Mouse (Mus musculus) B cell, adult 2 months (primary cell): ENCODE results near the gene Zfp160.
"Not testable (repeated sequence)": the region's sequence is repeated elsewhere in the genome, so short reads cannot be mapped to it uniquely, and the experiment has no call there.

Source experiments
- DNase-seq, 2 experiments: peaks; one replicate each; pipeline ENCODE4 v3.0.0; 2022

The Zfp160 gene

DNA sequence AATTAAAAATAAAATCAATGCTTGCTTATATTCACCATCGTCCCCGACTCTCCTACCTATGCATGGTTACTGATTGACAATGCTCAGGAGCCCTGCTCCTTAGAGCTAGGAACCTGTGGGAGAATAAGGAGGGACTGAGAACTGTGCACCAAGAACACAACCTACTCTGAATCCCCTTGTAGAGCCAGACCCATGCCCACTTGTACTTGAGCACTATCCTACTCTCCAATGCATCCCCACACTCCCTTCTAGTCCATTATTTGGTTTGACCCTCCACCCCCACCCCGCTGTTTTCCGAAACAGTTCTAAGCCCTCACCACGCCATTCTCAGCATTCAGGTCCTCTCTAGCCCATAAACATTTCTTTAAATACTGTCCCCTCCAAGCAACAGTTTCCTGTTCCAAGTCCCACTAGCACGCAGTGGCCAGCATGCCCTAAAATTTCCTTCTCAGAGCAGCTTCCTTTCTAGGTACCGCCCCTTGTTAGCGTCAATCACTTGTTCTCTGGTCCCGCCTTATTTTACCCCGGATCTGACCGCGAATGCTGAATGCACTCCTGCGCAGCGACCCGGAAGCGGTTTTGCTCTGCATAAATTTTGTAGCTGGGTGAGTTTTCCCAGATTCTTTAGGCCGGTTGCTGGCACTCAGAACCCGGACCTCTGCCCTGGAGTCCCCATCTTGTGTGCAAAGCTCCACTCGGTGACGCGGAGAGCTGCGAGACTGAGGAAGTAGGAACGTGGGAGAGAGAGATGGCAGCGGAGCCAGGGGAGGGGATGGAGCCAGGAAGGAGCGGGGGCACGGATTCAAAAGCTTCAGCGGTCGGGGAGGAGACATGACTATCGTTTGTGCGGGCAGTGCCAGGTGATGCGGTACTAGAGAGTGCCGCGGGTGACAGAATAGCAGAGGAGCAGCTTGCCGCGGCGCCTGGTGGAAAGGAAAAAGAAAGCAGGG, at the start of gene Zfp160:
Gene Zfp160, plus strand, starts transcription at position 522 of the 950 bp plus-strand sequence.
- DNase-seq, result peak; percentile 81 to 83

DNA sequence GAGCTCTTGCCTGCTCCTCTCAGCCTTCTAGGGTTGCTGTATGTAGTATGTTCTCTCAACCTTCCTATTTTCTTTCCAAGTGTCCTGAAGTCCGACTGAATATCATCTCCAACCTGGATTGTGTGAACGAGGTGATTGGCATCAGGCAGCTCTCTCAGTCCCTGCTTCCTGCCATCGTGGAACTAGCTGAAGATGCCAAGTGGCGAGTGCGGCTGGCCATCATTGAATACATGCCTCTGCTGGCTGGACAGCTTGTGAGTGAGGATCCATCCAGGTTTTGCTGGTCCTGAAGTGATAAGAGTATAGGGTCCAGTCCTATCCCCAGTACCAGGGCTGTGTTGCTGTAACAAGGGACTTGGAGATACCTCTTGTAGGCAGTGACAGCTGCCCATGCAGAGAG, 48.3 kb upstream of the Zfp160 start:
- DNase-seq, result no peak

DNA sequence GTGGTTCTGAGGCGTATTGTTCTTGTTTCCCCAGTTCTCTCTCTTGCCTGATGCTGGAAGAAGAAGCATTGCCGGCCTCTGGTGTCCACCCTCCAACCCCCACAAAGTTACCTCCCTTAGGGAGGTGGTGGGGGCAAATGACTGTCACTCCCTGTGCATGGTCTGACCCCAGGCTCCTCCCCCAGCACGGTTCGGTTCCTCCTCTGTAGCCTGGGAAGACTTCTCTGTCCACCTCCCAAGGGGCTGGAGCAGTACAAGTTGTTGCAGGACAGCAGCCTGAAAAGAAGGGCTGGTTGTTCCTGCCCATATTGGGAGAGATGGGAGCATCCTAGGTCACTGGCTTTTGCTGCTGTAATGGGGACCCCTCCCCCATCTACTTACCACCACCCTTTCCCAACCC, 43.3 kb upstream of the Zfp160 start:
- no peak for DNase-seq

DNA sequence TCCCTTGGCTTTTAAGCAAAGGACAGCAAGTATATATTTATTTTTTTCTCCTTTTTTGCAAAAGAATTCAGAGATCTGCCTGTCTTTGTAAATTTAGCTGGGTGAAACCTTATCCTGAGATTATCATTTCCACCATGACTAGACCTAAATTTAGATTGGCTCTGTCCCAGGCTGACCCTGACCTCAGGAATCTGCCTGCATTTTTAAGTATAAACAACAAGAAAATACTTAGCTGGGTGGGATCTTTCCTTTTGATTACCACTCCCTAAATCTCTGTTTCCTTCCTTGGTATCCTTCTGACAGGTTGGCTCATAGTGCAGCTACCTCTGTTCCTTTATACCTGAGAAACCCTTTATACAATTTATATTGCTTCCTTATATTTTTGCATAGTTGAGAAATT, 42.0 kb upstream of the Zfp160 start:
- no peak for DNase-seq

DNA sequence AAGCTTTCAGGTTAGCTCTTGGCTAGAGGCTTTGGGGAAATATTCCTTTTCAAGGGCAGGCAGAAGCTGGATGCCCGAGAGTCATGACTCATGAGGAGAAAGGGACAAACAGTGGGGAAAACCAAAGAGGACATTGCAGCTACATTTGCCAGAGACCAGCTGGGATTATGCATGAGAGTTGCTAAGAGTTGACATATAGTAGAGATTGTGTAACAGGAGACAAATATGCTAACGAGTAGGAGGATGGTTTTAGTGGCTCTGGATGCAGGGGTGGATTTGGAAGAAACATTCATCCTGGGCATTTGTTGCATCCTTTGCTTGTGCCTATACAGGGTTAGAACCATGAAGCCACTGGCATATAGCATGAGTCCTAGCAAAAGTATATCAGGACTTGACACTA, 15.0 kb upstream of the Zfp160 start:
- no peak for DNase-seq

DNA sequence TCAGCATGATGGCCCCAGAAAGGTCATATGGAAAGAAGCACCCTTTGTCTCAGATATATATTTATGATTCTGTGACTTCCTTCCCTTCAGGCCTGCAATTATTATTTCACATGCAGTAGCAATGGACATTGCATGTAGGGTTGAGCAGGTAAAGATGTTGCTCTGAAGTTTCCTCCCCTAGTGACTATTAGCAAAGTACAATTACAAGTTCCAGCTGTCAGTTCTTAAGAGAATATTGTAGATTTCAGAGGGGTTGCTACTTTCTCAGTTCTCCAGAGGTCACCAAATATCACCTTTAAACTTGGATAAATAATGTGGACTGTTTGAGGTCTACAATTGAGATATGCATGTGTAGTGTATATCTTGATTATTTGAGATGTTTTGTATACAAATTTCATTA, 12.3 kb upstream of the Zfp160 start, which contains the start of gene Vmn1r233:
Gene Vmn1r233, minus strand, starts transcription at position 101 of the 400 bp plus-strand sequence.
- DNase-seq, result no peak

DNA sequence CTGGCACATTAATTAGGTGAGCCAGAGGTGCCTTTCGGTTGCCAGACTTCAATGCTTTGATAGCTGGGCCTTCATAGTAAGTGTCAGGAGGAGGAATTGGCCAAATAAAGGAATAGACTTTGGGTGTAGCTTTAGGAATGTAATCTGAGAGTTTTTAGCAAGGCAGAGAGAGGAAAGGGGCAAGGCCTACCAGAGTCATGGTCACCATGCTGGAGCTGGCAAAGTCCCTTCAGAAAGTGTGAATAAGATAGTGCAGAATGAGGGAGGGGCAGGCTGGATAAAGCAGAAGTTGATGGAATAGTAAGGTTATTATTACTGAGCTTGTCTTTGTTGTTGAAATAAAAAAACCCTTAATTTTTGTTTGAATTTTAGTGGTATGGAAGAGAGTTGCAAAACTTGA, 1.0 kb downstream of the Zfp160 start:
- peak; percentile 3 to 25 for DNase-seq

DNA sequence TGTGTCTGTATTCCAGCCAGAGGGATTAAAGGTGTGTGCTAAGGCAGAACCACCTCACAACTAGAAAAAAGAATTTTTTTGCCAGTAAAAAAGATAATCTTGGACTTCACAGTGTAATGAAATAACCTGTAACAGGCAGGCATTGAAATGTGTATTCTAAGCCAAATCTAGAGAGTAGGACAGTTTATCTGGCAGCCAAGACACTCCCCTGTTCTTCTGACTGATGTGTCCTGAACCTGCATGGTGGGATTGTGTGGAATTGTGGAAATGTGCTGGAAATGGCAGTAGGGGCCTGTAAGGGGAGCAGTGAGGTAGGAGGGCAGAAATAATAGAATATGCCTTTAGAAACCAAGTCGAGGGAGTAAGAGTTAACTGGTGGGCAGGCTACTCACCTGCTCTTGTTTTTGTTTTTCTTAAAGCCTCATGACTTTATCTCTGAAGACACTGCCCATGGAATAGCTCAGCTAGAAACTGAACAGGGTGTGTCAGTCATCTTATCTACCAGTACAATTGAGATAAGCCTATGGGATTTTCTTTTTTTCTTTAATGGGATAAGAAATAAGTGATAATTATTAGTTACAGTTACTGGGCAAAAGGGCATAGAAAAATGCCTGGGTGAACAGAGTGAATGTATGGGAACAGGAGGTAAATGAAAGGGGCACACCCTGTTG, 9.8 kb downstream of the Zfp160 start:
- no peak for DNase-seq

DNA sequence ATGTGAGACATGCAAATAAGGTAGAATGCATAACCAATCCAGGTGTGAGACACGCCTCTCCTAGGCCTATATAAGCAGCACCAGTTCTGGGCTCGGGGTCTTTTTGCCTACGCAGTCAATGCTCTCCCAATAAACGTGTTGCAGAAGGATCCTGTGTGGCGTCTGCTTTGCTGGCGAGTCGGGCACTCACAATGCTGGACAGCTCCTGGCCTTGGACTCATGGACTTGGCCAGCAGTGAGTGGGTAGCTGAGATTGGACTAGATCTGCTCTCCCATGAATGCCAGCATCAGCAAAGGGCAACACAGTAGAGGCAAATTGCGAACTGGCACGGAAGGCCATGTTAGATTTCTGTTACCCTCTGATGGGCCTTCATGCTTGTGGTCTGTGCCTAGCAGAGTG, 39.3 kb downstream of the Zfp160 start:
- not testable (repeated sequence) for DNase-seq

DNA sequence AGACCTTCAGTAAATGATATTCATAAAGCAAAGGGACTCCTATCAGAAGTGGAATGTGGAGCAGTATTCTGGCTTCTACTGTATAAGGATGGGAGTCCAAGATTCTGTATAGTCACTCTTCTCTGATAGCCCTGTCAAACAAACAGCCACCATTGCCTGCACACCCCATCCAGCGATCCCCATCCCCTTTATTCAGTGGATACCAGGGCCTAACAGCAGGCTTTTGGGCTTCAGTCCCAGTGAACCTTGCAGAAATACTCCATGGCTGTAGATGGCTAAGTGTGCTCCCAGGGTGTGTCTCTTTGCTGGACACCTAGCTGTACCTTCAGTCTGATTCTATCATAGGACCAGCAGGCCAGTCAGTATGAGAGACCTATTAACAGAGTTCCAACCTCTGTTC, 42.2 kb downstream of the Zfp160 start:
- DNase-seq, result no peak

DNA sequence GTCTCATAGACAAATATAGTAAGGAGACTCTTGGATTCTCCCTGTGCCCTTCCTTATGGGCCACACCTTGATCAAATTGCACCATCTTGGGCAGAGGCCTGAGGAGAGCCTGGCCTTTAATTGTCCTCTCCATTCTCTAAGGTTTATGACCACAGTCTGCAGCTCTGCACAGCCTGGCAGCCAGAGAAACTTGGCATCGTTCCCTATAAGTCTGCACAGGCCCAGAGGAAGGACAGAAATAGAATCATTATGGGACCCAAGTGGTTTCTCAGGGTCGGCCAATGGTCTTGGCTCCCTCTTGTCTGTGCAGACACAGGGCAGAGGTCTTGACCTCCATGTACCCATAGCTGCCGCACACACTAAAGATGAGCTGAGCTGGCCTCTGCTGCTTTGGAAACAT, 42.6 kb downstream of the Zfp160 start:
- not testable (repeated sequence) for DNase-seq

DNA sequence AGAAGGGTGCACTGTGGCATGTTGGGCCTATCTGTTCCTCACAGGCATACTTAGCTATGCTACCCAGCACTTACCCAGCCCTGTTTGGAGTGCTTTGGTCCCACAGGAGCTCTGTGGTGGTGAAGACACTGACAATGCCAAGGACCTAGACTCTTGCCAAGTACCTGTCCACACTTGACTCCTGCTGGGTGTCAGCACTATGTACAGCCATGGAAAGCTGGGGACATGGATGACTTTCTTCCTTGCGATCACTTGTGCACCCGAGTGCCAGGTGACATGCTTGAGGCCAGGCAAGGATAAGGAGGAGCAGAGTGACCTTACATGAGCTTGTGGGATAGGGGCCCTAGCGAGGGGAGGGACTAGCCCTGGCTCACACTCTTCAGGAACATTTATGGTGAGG, 43.2 kb downstream of the Zfp160 start:
- not testable (repeated sequence) for DNase-seq

DNA sequence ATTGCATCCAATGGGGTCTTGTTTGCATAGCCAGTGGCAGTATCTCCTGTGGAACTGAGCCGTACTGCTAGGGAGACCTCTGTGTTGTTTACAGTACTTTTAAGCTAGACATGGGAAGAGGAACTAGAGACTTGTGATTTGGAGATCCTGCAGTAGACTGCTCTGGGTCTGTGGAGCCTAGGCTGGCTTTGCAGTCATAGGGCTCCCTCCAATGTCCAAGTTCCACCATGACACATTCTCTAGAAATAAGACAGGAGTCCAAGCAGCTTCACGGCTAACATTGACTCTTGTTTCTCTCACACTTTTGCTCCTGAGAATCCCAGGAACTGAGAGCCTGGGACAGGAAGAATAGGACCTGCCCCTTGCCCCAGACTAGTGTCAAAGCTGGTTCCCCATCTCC, 44.6 kb downstream of the Zfp160 start:
- DNase-seq, result peak; percentile 4 to 6

DNA sequence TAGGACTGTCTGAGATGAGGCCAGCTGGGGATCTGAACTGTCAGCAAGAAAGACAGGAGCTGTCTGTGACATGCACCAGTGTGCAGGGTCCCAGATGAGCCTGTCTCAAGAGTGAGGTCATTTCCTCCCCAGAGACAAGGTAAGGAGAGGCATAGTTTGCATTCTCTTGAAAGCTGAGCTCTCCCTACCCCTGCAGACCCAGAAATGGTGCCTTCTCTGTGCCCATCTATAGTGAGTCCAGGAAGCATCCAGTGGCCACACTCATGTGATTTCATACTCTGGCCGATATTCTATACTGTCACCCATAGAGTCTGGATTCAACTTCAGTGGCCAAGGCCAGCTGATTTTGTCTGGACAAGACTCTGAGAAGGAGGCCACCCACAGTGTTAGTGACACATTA, 46.4 kb downstream of the Zfp160 start:
- not testable (repeated sequence) for DNase-seq

DNA sequence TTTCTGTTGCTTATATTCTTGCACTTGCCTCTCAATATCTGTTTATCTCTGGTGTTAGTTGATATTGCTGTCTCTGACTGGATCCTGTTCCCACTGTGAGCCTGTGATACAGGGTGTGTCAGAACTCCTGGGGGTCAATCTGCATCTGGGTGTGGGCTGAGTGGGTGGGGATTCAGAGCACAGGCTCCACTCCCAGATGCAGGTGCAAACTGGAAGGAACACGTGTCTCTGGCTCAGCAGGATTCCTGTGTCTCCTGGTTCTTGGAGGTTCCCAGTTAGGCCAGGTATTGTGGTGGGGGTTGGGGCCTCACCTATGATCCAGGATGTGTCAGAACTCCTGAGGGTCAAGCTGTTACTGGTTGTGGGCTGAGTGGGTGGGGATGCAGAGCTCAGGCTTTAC, 56.8 kb downstream of the Zfp160 start:
- DNase-seq, result no peak

DNA sequence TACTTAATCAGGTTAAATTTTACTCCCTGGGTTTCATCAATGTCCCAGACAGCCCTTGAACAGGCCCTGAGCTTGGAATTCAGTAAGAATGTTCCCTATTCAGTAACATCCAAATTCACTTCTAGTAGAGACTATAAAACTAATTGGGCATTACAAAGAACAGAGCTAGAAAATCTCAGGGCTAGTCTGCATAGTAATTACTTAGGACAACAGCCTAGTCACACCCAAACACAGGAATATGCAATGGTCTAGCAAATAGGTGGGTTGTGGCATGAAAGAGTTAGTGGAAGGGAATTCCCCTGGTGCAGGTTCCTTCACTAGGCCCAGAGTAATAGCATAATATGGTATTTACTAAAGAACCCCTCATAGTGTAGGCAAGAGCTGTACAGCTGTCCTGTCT, 58.3 kb downstream of the Zfp160 start:
- no peak for DNase-seq

DNA sequence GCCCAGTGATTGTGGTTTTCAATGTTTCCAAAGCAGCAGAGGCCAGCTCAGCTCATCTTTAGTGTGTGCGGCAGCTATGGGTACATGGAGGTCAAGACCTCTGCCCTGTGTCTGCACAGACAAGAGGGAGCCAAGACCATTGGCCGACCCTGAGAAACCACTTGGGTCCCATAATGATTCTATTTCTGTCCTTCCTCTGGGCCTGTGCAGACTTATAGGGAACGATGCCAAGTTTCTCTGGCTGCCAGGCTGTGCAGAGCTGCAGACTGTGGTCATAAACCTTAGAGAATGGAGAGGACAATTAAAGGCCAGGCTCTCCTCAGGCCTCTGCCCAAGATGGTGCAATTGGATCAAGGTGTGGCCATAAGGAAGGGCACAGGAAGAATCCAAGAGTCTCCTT, 60.7 kb downstream of the Zfp160 start:
- not testable (repeated sequence) for DNase-seq

DNA sequence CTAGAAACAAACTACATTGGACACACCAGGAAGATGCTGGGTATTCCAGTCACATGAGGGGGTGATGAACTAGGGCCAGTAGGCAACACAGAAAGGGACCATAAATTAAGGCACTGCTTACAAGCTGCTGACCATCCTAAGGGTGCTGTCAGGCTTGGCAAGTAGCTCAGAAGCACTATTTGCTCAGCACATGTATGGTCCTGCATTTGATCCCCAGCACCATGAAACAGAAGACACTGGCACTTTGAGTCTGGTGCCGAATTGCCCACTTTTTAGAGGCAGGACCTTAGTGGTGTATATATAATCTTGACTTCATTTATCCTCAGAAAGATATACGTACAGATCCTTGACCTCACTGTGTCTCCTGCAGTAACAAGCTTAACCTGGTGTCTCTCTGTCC, 62.3 kb downstream of the Zfp160 start:
- not testable (repeated sequence) for DNase-seq
